Mouse (Mus musculus): ENCODE results near the gene Gpr180.

The Gpr180 gene

DNA sequence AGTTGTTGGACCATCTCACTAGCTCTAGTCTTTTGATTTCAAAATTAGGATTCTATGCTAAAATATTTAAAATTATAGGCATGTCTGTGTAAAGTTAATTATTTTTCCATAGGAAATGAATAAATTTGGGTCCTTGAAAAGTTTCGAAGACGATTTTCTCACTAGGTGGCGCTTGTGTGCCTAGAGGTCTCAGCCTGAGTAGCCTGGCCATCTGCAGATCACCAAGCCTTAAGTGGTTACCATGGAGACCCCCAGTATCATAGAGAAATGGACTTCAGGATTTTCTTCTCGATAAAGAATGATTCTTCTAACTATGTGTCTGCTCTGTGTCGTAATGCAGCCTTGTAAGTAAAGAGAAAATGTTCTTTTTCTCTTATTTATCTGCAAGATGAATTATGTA lies 72.7 kb downstream of the Gpr180 start:
- DNase-seq (ENCODE audit: low read depth): no peak

DNA sequence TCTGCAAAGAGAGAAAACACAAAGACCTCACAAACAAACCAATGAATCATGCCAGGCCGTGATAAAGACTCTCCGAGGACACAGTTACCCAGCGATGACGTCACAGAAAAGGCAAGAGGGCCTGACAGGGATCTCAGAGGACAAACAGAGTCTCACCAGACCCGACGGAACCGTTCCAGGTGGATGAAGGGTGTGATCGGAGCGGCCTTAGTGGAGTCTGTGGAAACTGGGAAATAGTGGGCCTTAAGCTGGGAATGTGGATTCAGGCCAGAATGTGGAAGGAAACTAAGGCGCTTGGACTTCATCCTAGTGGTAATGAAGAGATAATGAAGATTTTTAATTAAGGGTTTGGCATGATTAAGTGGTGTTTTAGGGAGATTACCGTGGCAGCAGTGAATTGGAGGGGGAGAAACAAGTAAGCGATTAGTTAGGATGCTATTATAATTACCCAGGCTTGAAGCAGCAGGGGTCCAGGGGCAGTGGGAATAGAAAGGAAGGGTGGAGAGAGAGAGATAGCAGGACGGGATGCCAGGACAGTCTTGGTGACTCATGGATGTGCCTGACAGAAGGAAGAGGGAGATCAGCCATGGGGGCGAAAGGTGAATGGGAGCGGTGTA lies 75.3 kb downstream of the Gpr180 start:
- no peak for DNase-seq (ENCODE audit: low read depth)

Measured in c-Kit-positive CD71-positive TER-119-negative erythroid progenitor cells, embryonic 14.5 days (primary cell).